Comparison of ENCODE assay signal across 12 mouse cellular contexts in the genomic region with DNA sequence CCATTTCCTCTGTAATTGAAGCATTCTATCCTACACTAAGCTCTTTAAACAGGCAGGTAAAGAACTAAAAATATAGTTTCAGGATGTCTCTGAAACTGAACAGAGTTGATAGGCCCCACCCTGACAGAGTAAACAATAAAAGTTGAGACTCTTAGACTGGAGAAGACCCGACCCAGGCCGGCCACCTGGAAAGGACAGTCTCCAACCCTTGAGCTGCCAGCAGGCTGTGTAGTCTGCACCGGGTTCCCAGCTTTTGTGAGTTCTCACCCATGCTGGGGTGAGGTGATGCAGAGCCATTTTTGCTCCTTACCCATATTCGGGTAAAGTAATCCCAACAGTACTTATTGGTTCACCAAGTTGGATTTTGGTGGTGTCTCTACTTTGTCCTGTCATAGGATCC. TPM values are rescaled to one million over a fixed set of nuclear protein-coding genes. Genes with fewer than 3 reads are reported as not detected.
DNase-seq lines count a peak whose midpoint lies in the region; ATAC-seq and TF ChIP-seq lines count a peak whose summit lies in the region.
"Had no signal": no experiment of that assay in that cellular context is flagged by ENCODE, and none has a peak within 500 bp of the region (broad histone marks: within the 10 kb centered on the region; RNA-seq: fewer than 3 reads in every experiment).

No protein-coding gene starts in this region.

- H3K4me2 ChIP-seq in lung, postnatal 0 days (replicated peaks; ENCODE audit: low read depth, low read length): 0 out of 2 replicates have a peak overlapping the region, but pooled peaks have one; percentile 14
- peak overlapping the region; percentile 81 for H3K4me2 ChIP-seq in intestine, postnatal 0 days (replicated peaks; ENCODE audit: low read depth)
- peak overlapping the region; percentile 10; the same call in 1 of the 2 replicates for H3K4me2 ChIP-seq in stomach, embryonic 16.5 days (ENCODE audit: low read depth, low read length)

- peak overlapping the region; percentile 96 for H3K27ac ChIP-seq in gastrocnemius, adult 2 months
- H3K27ac ChIP-seq in lung, postnatal 0 days (ENCODE audit: low read length): no peak overlapping the region
- peak overlapping the region; percentile 51 for H3K27ac ChIP-seq in intestine, postnatal 0 days (ENCODE audit: low read depth, low read length)
- H3K27ac ChIP-seq in stomach, embryonic 16.5 days (ENCODE audit: low read length): peak overlapping the region; percentile 14; the same call in 1 of the 2 replicates
- H3K27ac ChIP-seq: heart, embryonic 10.5 days had no signal

- WGBS in lung, postnatal 0 days: 54% methylated on average over 4 of the region's 4 CpGs
- 45% methylated on average over 4 of the region's 4 CpGs for WGBS in intestine, postnatal 0 days
- WGBS in stomach, embryonic 16.5 days: 53% methylated on average over 4 of the region's 4 CpGs

- no peak for TF ChIP-seq CTCF in gastrocnemius, adult 2 months (IDR thresholded peaks at IDR 0.05)
- no peak for TF ChIP-seq CTCF in lung, postnatal 0 days (IDR thresholded peaks at IDR 0.05)
- no peak for TF ChIP-seq CTCF in intestine, postnatal 0 days (IDR thresholded peaks at IDR 0.05; ENCODE audit: low read depth)

- DNase-seq in gastrocnemius, adult 2 months: no peak
- DNase-seq in gastrocnemius, postnatal 36 days: no peak
- DNase-seq in lung, postnatal 0 days (ENCODE audit: low spot score): no peak
- DNase-seq in lung, adult 18-20 months: no peak
- no peak for DNase-seq in cerebellum, adult 18-20 months
- DNase-seq: kidney, adult 18-20 months; lung, postnatal 10 days had no signal

- no peak for ATAC-seq in lung, postnatal 0 days
- no peak for ATAC-seq in intestine, postnatal 0 days
- no peak for ATAC-seq in stomach, embryonic 16.5 days (ENCODE audit: insufficient read depth, low FRiP score)
- ATAC-seq: CD4-positive, CD25-positive, alpha-beta regulatory T cell, adult 4 months had no signal

- no peaks in the 10 kb centered on the region for H3K27me3 ChIP-seq in lung, postnatal 0 days (replicated peaks; ENCODE audit: insufficient read depth, low read length)
- no peaks in the 10 kb centered on the region for H3K27me3 ChIP-seq in intestine, postnatal 0 days (replicated peaks; ENCODE audit: control insufficient read depth, insufficient read depth, low read length)
- H3K27me3 ChIP-seq in stomach, embryonic 16.5 days (ENCODE audit: control insufficient read depth, insufficient read depth, low read length): no peaks in the 10 kb centered on the region

- H3K9me3 ChIP-seq in lung, postnatal 0 days (ENCODE audit: low read length): no peaks in the 10 kb centered on the region
- H3K9me3 ChIP-seq in intestine, postnatal 0 days (ENCODE audit: control insufficient read depth): no peaks in the 10 kb centered on the region
- no peaks in the 10 kb centered on the region for H3K9me3 ChIP-seq in stomach, embryonic 16.5 days (replicated peaks; ENCODE audit: control insufficient read depth, low read length)
- H3K9me3 ChIP-seq: heart, embryonic 10.5 days had no signal

- H3K9ac ChIP-seq in lung, postnatal 0 days (replicated peaks; ENCODE audit: low read depth): no peak overlapping the region
- H3K9ac ChIP-seq in intestine, postnatal 0 days (ENCODE audit: low read depth, low read length): no peak overlapping the region
- no peak overlapping the region for H3K9ac ChIP-seq in stomach, embryonic 16.5 days (ENCODE audit: low read length)

- peak overlapping the region; percentile 81 for H3K4me3 ChIP-seq in gastrocnemius, adult 2 months
- H3K4me3 ChIP-seq in lung, postnatal 0 days (ENCODE audit: low read depth, low read length): no peak overlapping the region
- H3K4me3 ChIP-seq in intestine, postnatal 0 days (ENCODE audit: low read depth, low read length): no peak overlapping the region
- no peak overlapping the region for H3K4me3 ChIP-seq in stomach, embryonic 16.5 days (replicated peaks; ENCODE audit: low read length)
- H3K4me3 ChIP-seq: heart, embryonic 10.5 days had no signal

- no peak for TF ChIP-seq EP300 in lung, postnatal 0 days (IDR thresholded peaks at IDR 0.05)

- H3K4me1 ChIP-seq in lung, postnatal 0 days (ENCODE audit: insufficient read depth, low read depth, low read length): no peaks in the 10 kb centered on the region; the same call in 1 of the 2 replicates
- H3K4me1 ChIP-seq in intestine, postnatal 0 days (replicated peaks; ENCODE audit: control insufficient read depth, insufficient read depth, low read length): 0 out of 2 replicates have a peak, but pooled peaks cover 6% of the 10 kb centered on the region
- peaks cover 17% of the 10 kb centered on the region for H3K4me1 ChIP-seq in stomach, embryonic 16.5 days (ENCODE audit: control insufficient read depth, insufficient read depth, low read length)

- 0 out of 2 replicates have a peak, but pooled peaks cover 6% of the 10 kb centered on the region for H3K36me3 ChIP-seq in lung, postnatal 0 days (ENCODE audit: insufficient read depth, low read length)
- H3K36me3 ChIP-seq in intestine, postnatal 0 days (ENCODE audit: control insufficient read depth, insufficient read depth): peaks cover 22% of the 10 kb centered on the region
- H3K36me3 ChIP-seq in stomach, embryonic 16.5 days (ENCODE audit: control insufficient read depth, insufficient read depth, low read length): peaks cover under 1% of the 10 kb centered on the region; the same call in 1 of the 2 replicates

- intact Hi-C loops in gastrocnemius, adult 2 months (cut with DNase I): loop anchor here (5.0 kb wide), 1 partner anchor 559 kb away; a partner anchor contains a TSS
- intact Hi-C loops in gastrocnemius, postnatal 36 days (cut with DNase I): no loop called here

RNA-seq across cellular contexts. Expression of a gene that starts 10.1 kb away (rescaled TPM):
- total RNA-seq in gastrocnemius, adult 2 months (2021): 10 to 100 TPM; 22.6 to 24.8 TPM
- 10 to 100 TPM; 21.2 to 36.7 TPM for total RNA-seq in gastrocnemius, postnatal 36 days (2021)
- 141 and 143 TPM in 2 replicates for polyA plus RNA-seq in lung, postnatal 0 days (2015; fragmentation: Nextera tagmentation; extraction: Ambion mirVana)
- polyA plus RNA-seq in intestine, postnatal 0 days (2015; fragmentation: Nextera tagmentation; extraction: Ambion mirVana): 254 and 260 TPM in 2 replicates
- polyA plus RNA-seq in stomach, embryonic 16.5 days (2015; fragmentation: Nextera tagmentation; extraction: Ambion mirVana): 159 and 172 TPM in 2 replicates

RNA-seq across cellular contexts. Expression of a gene that starts 10.3 kb away (rescaled TPM):
- total RNA-seq in gastrocnemius, adult 2 months (2021): 1 to 10 TPM; 7.8 to 8.6 TPM
- total RNA-seq in gastrocnemius, postnatal 36 days (2021): 1 to 10 TPM; 6.4 TPM
- polyA plus RNA-seq in lung, postnatal 0 days (2015; fragmentation: Nextera tagmentation; extraction: Ambion mirVana): 6.4 and 6.9 TPM in 2 replicates
- 6.7 TPM in 2 replicates for polyA plus RNA-seq in intestine, postnatal 0 days (2015; fragmentation: Nextera tagmentation; extraction: Ambion mirVana)
- 7.4 and 7.8 TPM in 2 replicates for polyA plus RNA-seq in stomach, embryonic 16.5 days (2015; fragmentation: Nextera tagmentation; extraction: Ambion mirVana)

RNA-seq across cellular contexts. Expression of a gene that starts 53.2 kb away (rescaled TPM):
- not detected for total RNA-seq in gastrocnemius, adult 2 months (2021)
- not detected for total RNA-seq in gastrocnemius, postnatal 36 days (2021)
- 0.10 TPM in 1 of 2 replicates, not detected in the other for polyA plus RNA-seq in lung, postnatal 0 days (2015; fragmentation: Nextera tagmentation; extraction: Ambion mirVana)
- polyA plus RNA-seq in intestine, postnatal 0 days (2015; fragmentation: Nextera tagmentation; extraction: Ambion mirVana): 0.26 and 0.56 TPM in 2 replicates
- polyA plus RNA-seq in stomach, embryonic 16.5 days (2015; fragmentation: Nextera tagmentation; extraction: Ambion mirVana): 0.17 TPM in 1 of 2 replicates, not detected in the other
- total RNA-seq: neutrophil, adult 5-6 weeks had no signal
- polyA plus RNA-seq: CD4-positive, CD25-positive, alpha-beta regulatory T cell, adult 4 months had no signal

RNA-seq across cellular contexts. Expression of a gene that starts 56.8 kb away (rescaled TPM):
- total RNA-seq in gastrocnemius, adult 2 months (2021): not detected
- not detected for total RNA-seq in gastrocnemius, postnatal 36 days (2021)
- polyA plus RNA-seq in lung, postnatal 0 days (2015; fragmentation: Nextera tagmentation; extraction: Ambion mirVana): not detected in 2 replicates
- polyA plus RNA-seq in intestine, postnatal 0 days (2015; fragmentation: Nextera tagmentation; extraction: Ambion mirVana): not detected in 2 replicates
- polyA plus RNA-seq in stomach, embryonic 16.5 days (2015; fragmentation: Nextera tagmentation; extraction: Ambion mirVana): not detected in 2 replicates
- total RNA-seq: neutrophil, adult 5-6 weeks had no signal
- polyA plus RNA-seq: CD4-positive, CD25-positive, alpha-beta regulatory T cell, adult 4 months; heart, embryonic 10.5 days had no signal

Comparison
In these comparisons a context has a peak if more than half of its experiments do, and no peak if none do; other contexts are left out.
1. H3K4me2 ChIP-seq: peak in every context shown above with its lines; median percentile 81 in intestine, postnatal 0 days; 14 in lung, postnatal 0 days; 10 in stomach, embryonic 16.5 days.